In the genomic region with DNA sequence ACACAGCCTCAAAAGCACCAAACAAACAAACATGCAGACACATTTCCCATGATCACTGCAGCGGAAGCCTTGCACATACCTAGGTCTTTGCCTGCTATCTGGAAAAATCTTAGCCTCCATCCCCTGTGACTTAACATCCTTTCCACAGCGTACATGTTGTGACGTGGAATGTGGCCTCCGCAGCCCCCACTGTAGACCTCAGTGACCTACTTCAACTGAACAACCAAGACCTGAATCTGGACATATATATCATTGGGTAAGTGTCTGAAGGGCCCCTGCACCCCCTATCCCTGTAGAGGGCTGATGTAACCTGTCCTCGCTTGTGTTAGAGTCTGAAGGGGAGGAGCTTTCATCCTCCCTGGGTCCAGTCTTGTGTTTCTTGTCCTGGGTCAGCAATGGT, we compare ENCODE assay signal across 17 mouse cellular contexts.
"Had no signal": no experiment of that assay in that cellular context is flagged by ENCODE, and none has a peak within 500 bp of the region (broad histone marks: within the 10 kb centered on the region; RNA-seq: fewer than 3 reads in every experiment).

No protein-coding gene starts in this region.

- H3K9me3 ChIP-seq: midbrain, embryonic 10.5 days; neural tube, embryonic 13.5 days; neural tube, embryonic 15.5 days had no signal

- H3K9ac ChIP-seq: lung, embryonic 14.5 days had no signal

- ATAC-seq: midbrain, embryonic 16.5 days had no signal

- H3K27ac ChIP-seq: midbrain, embryonic 10.5 days; neural tube, embryonic 13.5 days; neural tube, embryonic 15.5 days had no signal

- DNase-seq: lung, adult 18-20 months; lung, embryonic 14.5 days; lung, postnatal 10 days; lung, postnatal 4 days; midbrain, embryonic 14.5 days; retina, postnatal 1 day; right cerebral cortex, adult 18-20 months; right cerebral cortex, postnatal 25 days; right cerebral cortex, postnatal 4 days; spleen, adult 18-20 months; thymus, adult 18-20 months; thymus, postnatal 14 days; thymus, postnatal 36 days had no signal

- H3K27me3 ChIP-seq: neural tube, embryonic 13.5 days; neural tube, embryonic 15.5 days had no signal

- H3K4me3 ChIP-seq: neural tube, embryonic 15.5 days had no signal
